In the genomic region with DNA sequence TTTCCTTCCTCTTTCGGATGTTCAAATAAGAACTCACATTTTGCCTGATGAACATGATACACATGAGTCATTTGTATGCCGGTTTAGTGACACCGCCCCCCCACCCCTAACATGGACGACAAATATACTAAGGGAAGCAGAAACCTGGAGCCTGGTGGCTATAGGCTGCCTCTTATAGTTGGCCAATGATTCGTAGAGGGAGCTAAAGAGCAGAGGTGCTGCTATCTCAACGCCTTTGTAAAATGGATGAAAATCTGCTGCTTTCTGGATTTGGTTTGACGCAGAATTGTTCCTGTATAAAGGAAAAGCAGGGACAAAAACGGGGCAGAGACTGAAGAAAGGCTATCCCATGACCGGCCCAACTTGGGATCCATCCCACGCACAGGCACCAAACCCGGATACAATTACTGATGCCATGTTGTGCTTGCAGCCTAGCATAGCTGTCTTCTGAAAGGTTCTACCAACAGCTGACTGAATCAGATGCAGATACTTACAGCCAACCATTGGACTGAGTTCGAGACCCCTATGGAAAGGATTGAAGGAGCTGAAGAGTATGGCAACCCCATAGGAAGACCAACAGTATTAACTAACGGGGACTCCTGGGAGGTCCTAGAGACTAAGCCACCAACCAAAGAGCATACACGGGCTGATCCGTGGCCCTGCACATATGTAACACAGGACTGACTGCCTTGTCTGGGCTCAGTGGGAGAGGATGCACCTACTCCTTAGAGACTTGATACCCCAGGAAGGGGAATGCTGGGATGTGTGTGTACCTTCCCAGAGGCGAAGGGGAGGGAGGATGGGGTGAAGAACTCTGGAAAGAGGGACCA, we compare ENCODE assay signal across 8 mouse cellular contexts. TPM values are rescaled to one million over a fixed set of nuclear protein-coding genes. Genes with fewer than 3 reads are reported as not detected.
DNase-seq lines count a peak whose midpoint lies in the region; ATAC-seq and TF ChIP-seq lines count a peak whose summit lies in the region.

No protein-coding gene starts in this region.

- TF ChIP-seq CTCF in midbrain, postnatal 0 days (IDR thresholded peaks at IDR 0.05): peak; percentile 59

- H3K4me1 ChIP-seq in embryonic facial prominence, embryonic 15.5 days: peaks cover 5% of the 10 kb centered on the region; the same call in 1 of the 2 replicates
- peaks cover 12% of the 10 kb centered on the region for H3K4me1 ChIP-seq in hindbrain, embryonic 13.5 days (replicated peaks)
- H3K4me1 ChIP-seq in liver, embryonic 12.5 days: peaks cover 31% of the 10 kb centered on the region
- no peaks in the 10 kb centered on the region for H3K4me1 ChIP-seq in midbrain, postnatal 0 days (ENCODE audit: insufficient read depth, low read length)

- H3K4me3 ChIP-seq in embryonic facial prominence, embryonic 15.5 days (replicated peaks): peak overlapping the region; percentile 77
- peak overlapping the region; percentile 66 for H3K4me3 ChIP-seq in hindbrain, embryonic 13.5 days
- peak overlapping the region; percentile 69 for H3K4me3 ChIP-seq in liver, embryonic 12.5 days
- H3K4me3 ChIP-seq in midbrain, postnatal 0 days (ENCODE audit: low read depth, low read length): peak overlapping the region; percentile 65

- WGBS in embryonic facial prominence, embryonic 15.5 days: 24% methylated on average over 16 of the region's 16 CpGs
- WGBS in hindbrain, embryonic 13.5 days: 26% methylated on average over 16 of the region's 16 CpGs
- 28% methylated on average over 16 of the region's 16 CpGs for WGBS in liver, embryonic 12.5 days (ENCODE audit: insufficient replicate concordance)
- WGBS in midbrain, postnatal 0 days: 24% methylated on average over 16 of the region's 16 CpGs

- H3K4me2 ChIP-seq in embryonic facial prominence, embryonic 15.5 days (replicated peaks): peak overlapping the region; percentile 68
- peak overlapping the region; percentile 62 for H3K4me2 ChIP-seq in hindbrain, embryonic 13.5 days
- peak overlapping the region; percentile 72 for H3K4me2 ChIP-seq in liver, embryonic 12.5 days
- peak overlapping the region; percentile 57 for H3K4me2 ChIP-seq in midbrain, postnatal 0 days (ENCODE audit: low read depth, low read length, poor library complexity, severe bottlenecking)

- peak overlapping the region; percentile 42 for H3K9ac ChIP-seq in embryonic facial prominence, embryonic 15.5 days
- peak overlapping the region; percentile 80 for H3K9ac ChIP-seq in hindbrain, embryonic 13.5 days
- H3K9ac ChIP-seq in liver, embryonic 12.5 days: peak overlapping the region; percentile 84
- H3K9ac ChIP-seq in midbrain, postnatal 0 days (replicated peaks; ENCODE audit: low read length, poor library complexity, severe bottlenecking): peak overlapping the region; percentile 5; the same call in 1 of the 2 replicates

- peak; percentile 43 for DNase-seq in adrenal gland, adult 2 months
- DNase-seq in adrenal gland, postnatal 25 days: no peak
- DNase-seq in ZHBTc4 (ENCODE audit: low read depth, low spot score): peak; percentile 75
- DNase-seq in midbrain, postnatal 0 days (ENCODE audit: low spot score): peak; percentile 76
- DNase-seq in thymus, postnatal 10 days (ENCODE audit: low spot score in 2 of 2): peak; percentile 60 to 64

- ATAC-seq in embryonic facial prominence, embryonic 15.5 days (ENCODE audit: insufficient number of reproducible peaks, low FRiP score, low TSS enrichment, low read depth): peak; percentile 55
- ATAC-seq in hindbrain, embryonic 13.5 days (ENCODE audit: low FRiP score): no peak
- ATAC-seq in liver, embryonic 12.5 days: peak; percentile 40
- 0 out of 2 replicates have a peak, but pooled peaks have one; percentile 13 for ATAC-seq in midbrain, postnatal 0 days (ENCODE audit: low FRiP score)

- no peaks in the 10 kb centered on the region for H3K36me3 ChIP-seq in embryonic facial prominence, embryonic 15.5 days
- no peaks in the 10 kb centered on the region for H3K36me3 ChIP-seq in hindbrain, embryonic 13.5 days
- H3K36me3 ChIP-seq in liver, embryonic 12.5 days: no peaks in the 10 kb centered on the region
- no peaks in the 10 kb centered on the region for H3K36me3 ChIP-seq in midbrain, postnatal 0 days (ENCODE audit: insufficient read depth, low read length)

- peak overlapping the region; percentile 100 for H3K27ac ChIP-seq in embryonic facial prominence, embryonic 15.5 days (replicated peaks)
- peak overlapping the region; percentile 98 for H3K27ac ChIP-seq in hindbrain, embryonic 13.5 days
- peak overlapping the region; percentile 100 for H3K27ac ChIP-seq in liver, embryonic 12.5 days
- H3K27ac ChIP-seq in midbrain, postnatal 0 days (ENCODE audit: low read depth, low read length): peak overlapping the region; percentile 96

- no peaks in the 10 kb centered on the region for H3K9me3 ChIP-seq in embryonic facial prominence, embryonic 15.5 days (replicated peaks)
- no peaks in the 10 kb centered on the region for H3K9me3 ChIP-seq in hindbrain, embryonic 13.5 days
- no peaks in the 10 kb centered on the region for H3K9me3 ChIP-seq in liver, embryonic 12.5 days (replicated peaks)
- no peaks in the 10 kb centered on the region for H3K9me3 ChIP-seq in midbrain, postnatal 0 days (ENCODE audit: low read length)

- H3K27me3 ChIP-seq in embryonic facial prominence, embryonic 15.5 days: no peaks in the 10 kb centered on the region
- H3K27me3 ChIP-seq in hindbrain, embryonic 13.5 days: 0 out of 2 replicates have a peak, but pooled peaks cover 5% of the 10 kb centered on the region
- no peaks in the 10 kb centered on the region for H3K27me3 ChIP-seq in liver, embryonic 12.5 days (replicated peaks)
- no peaks in the 10 kb centered on the region for H3K27me3 ChIP-seq in midbrain, postnatal 0 days (ENCODE audit: insufficient read depth, low read length)

RNA-seq across cellular contexts. Expression of a gene that starts 7.7 kb away (rescaled TPM):
- 10 to 100 TPM; 20.0 to 24.4 TPM for total RNA-seq in adrenal gland, adult 2 months (2021)
- 12.4 and 14.8 TPM in 2 replicates for polyA plus RNA-seq in adrenal gland, adult 2 months (2012; rRNA removed)
- 22.0 and 22.8 TPM in 2 replicates for total RNA-seq in adrenal gland, postnatal 25 days (2021)
- 7.4 and 8.3 TPM in 2 replicates for polyA plus RNA-seq in embryonic facial prominence, embryonic 15.5 days (2015; fragmentation: Nextera tagmentation; extraction: Ambion mirVana)
- 6.0 and 6.2 TPM in 2 replicates for polyA plus RNA-seq in hindbrain, embryonic 13.5 days (2015; fragmentation: Nextera tagmentation; extraction: Ambion mirVana)
- 2.0 and 2.4 TPM in 2 replicates for polyA plus RNA-seq in liver, embryonic 12.5 days (2016; fragmentation: Nextera tagmentation; extraction: Ambion mirVana)
- total RNA-seq in midbrain, postnatal 0 days (2014; rRNA removed): 24.4 and 27.2 TPM in 2 replicates
- 8.6 and 8.8 TPM in 2 replicates for polyA plus RNA-seq in midbrain, postnatal 0 days (2015; fragmentation: Nextera tagmentation; extraction: Ambion mirVana)

RNA-seq across cellular contexts. Expression of a gene that starts 10.5 kb away (rescaled TPM):
- total RNA-seq in adrenal gland, adult 2 months (2021): 10 to 100 TPM in 1 of 2 experiments, 1 to 10 TPM in 1; 5.2 to 10.5 TPM
- 2.1 and 2.2 TPM in 2 replicates for polyA plus RNA-seq in adrenal gland, adult 2 months (2012; rRNA removed)
- total RNA-seq in adrenal gland, postnatal 25 days (2021): 4.8 and 7.9 TPM in 2 replicates
- polyA plus RNA-seq in embryonic facial prominence, embryonic 15.5 days (2015; fragmentation: Nextera tagmentation; extraction: Ambion mirVana): 30.2 and 40.2 TPM in 2 replicates
- polyA plus RNA-seq in hindbrain, embryonic 13.5 days (2015; fragmentation: Nextera tagmentation; extraction: Ambion mirVana): 21.1 and 22.7 TPM in 2 replicates
- 35.5 and 38.7 TPM in 2 replicates for polyA plus RNA-seq in liver, embryonic 12.5 days (2016; fragmentation: Nextera tagmentation; extraction: Ambion mirVana)
- 96.0 and 129 TPM in 2 replicates for total RNA-seq in midbrain, postnatal 0 days (2014; rRNA removed)
- polyA plus RNA-seq in midbrain, postnatal 0 days (2015; fragmentation: Nextera tagmentation; extraction: Ambion mirVana): 48.4 and 50.1 TPM in 2 replicates

RNA-seq across cellular contexts. Expression of a gene that starts 44.0 kb away (rescaled TPM):
- 1 to 10 TPM; 2.6 to 6.7 TPM for total RNA-seq in adrenal gland, adult 2 months (2021)
- 2.7 and 3.0 TPM in 2 replicates for polyA plus RNA-seq in adrenal gland, adult 2 months (2012; rRNA removed)
- total RNA-seq in adrenal gland, postnatal 25 days (2021): 1.9 and 3.0 TPM in 2 replicates
- 4.0 and 4.1 TPM in 2 replicates for polyA plus RNA-seq in embryonic facial prominence, embryonic 15.5 days (2015; fragmentation: Nextera tagmentation; extraction: Ambion mirVana)
- polyA plus RNA-seq in hindbrain, embryonic 13.5 days (2015; fragmentation: Nextera tagmentation; extraction: Ambion mirVana): 1.7 TPM in 2 replicates
- 1.5 TPM in 2 replicates for polyA plus RNA-seq in liver, embryonic 12.5 days (2016; fragmentation: Nextera tagmentation; extraction: Ambion mirVana)
- total RNA-seq in midbrain, postnatal 0 days (2014; rRNA removed): 1.8 and 2.0 TPM in 2 replicates
- polyA plus RNA-seq in midbrain, postnatal 0 days (2015; fragmentation: Nextera tagmentation; extraction: Ambion mirVana): 1.3 and 1.4 TPM in 2 replicates

Comparison
In these comparisons a context has a peak if more than half of its experiments do, and no peak if none do; other contexts are left out.
1. H3K9ac ChIP-seq: peak in every context shown above with its lines; median percentile 84 in liver, embryonic 12.5 days; 80 in hindbrain, embryonic 13.5 days; 42 in embryonic facial prominence, embryonic 15.5 days; 5 in midbrain, postnatal 0 days.